Mouse (Mus musculus) layer of hippocampus, adult 18-20 months (tissue): ENCODE measurements around the gene Ulk4. TPM values are rescaled to one million over a fixed set of nuclear protein-coding genes. Genes with fewer than 3 reads are reported as not detected.

Experiments used
- DNase-seq, 2 experiments: peaks; one replicate each; pipeline ENCODE4 v3.0.0; 2022; ENCODE audit warnings: low spot score in 2 of 2
- microRNA-seq, 2 experiments: library from miRNA; unstranded; fragments of <30 nt; microRNA quantifications; one replicate each; pipeline ENCODE4 v1.2.0; 2021
- total RNA-seq, 2 experiments: library from RNA; stranded (reverse); gene quantifications; 2 replicates each; pipeline ENCODE4 v1.2.3; 2021

The Ulk4 gene
- total RNA-seq, 2 experiments from 2014 or later, result 7.7 to 8.3 TPM

DNA sequence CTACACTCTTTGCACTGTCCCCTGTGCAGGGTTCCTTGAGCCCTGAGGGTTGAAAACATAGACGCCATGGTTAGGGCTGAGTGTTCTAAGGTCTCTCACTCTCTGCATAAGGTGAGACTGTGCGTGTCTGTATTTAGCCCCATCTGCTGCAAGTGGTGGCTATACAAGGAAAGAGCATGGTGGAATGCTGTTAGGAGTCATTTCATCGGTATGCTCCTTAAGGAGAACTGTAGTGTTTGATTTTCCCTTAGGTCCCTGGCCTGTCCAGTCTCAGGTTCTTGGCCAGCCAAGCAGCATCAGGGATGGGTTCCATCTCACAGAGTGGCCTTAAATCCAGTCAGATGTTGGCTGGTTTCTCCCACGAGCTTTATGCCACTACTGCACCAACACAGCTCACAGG is 362.6 kb downstream of the Ulk4 start:
- no peak for DNase-seq

DNA sequence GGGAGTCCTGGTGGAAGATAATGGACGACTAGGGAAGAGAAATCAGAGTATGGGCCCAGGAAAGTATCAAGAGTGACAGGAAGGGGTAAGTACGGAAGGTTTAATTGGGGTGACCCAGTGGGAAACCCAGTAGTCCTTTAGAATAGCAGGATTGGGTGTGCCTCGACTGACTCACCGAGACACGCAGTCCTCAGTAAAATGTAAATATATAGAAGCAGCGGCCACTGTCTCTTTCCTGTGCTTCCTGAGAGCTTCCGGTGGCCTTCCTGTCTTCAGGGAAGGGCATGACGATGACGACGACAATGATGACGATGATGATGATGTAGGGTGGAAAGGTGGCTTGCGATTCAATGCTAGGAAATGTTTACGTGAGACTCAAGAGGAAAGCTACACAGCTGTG is 363.8 kb downstream of the Ulk4 start:
- no peak for DNase-seq

DNA sequence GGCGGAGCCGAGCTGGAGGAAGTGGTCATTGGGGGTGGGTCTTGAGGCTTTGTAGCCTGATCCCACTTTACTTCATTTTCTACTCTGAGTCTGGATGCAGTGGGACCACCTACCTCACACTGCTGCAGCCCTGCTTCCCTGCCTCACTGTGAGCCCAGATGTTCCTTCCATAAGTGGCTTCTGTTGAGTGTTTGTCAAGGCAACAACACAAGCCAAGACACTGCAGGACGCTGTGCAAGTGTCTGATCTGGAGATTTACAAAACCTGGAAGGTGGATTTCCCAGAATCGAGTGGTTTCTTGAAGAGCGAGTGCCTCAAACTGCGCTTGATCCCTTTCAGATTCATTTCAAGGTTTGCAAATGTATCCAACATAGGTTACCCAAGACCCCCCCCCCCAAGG is 368.5 kb downstream of the Ulk4 start:
- DNase-seq, result no peak

Small RNA genes within 50 kb of the gene (microRNA-seq; reads per million reads assigned to microRNA genes)
- gene Mir7090, result 0 to 0.39 reads per million in 2 experiments

Other genes starting within 250 kb of the Ulk4 start
- 100 to 1,000 TPM; 228 to 237 TPM for gene Trak1, start 20.3 kb upstream of the Ulk4 start, total RNA-seq
- gene Cck, start 218.5 kb upstream of the Ulk4 start, total RNA-seq, result 100 to 1,000 TPM; 654 to 660 TPM